In the genomic region with DNA sequence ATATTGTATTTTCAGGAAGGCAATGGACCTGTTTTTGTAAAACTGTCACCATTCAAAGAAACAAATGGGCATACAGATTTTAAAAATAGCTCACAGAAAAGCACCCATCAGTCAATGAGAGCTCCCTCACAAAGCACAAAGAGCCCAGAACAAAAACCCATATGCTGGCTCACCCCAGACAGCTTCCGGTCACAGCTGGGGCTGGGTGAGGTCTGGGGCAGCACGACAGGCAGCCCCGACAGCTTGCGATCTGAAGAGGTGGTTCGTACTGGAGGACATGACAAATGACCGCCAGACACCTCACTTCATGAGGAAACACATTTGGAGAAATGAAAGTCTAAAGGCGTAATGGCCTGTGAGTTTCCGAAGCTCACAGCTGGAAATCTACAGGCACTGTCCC, we compare ENCODE assay signal across 13 mouse cellular contexts. TPM values are rescaled to one million over a fixed set of nuclear protein-coding genes. Genes with fewer than 3 reads are reported as not detected.
DNase-seq lines count a peak whose midpoint lies in the region; ATAC-seq and TF ChIP-seq lines count a peak whose summit lies in the region.
"Had no signal": no experiment of that assay in that cellular context is flagged by ENCODE, and none has a peak within 500 bp of the region (broad histone marks: within the 10 kb centered on the region; RNA-seq: fewer than 3 reads in every experiment).

No protein-coding gene starts in this region.

- TF ChIP-seq CTCF in ES-Bruce4 (IDR thresholded peaks at IDR 0.05; ENCODE audit: low read depth, low read length): no peak

- H3K27ac ChIP-seq in heart, embryonic 10.5 days: 0 out of 2 replicates have a peak overlapping the region, but pooled peaks have one; percentile 52
- H3K27ac ChIP-seq in ES-Bruce4 (ENCODE audit: insufficient read depth, low read length): no peak overlapping the region
- H3K27ac ChIP-seq in hindbrain, embryonic 11.5 days (ENCODE audit: low read depth, low read length): peak overlapping the region; percentile 5; the same call in 1 of the 2 replicates
- no peak overlapping the region for H3K27ac ChIP-seq in midbrain, embryonic 11.5 days (ENCODE audit: low read depth, low read length)

- H3K4me2 ChIP-seq in hindbrain, embryonic 11.5 days (replicated peaks; ENCODE audit: low read depth, low read length): peak overlapping the region; percentile 20; the same call in 1 of the 2 replicates
- no peak overlapping the region for H3K4me2 ChIP-seq in midbrain, embryonic 11.5 days

- no peak for DNase-seq in heart, embryonic 10.5 days (ENCODE audit: low spot score)
- no peak for DNase-seq in heart, adult 9 months (ENCODE audit: low spot score in 2 of 2)
- peak; percentile 73 for DNase-seq in hindbrain, embryonic 11.5 days (ENCODE audit: low spot score)
- no peak for DNase-seq in midbrain, embryonic 11.5 days (ENCODE audit: low spot score, missing footprints)
- no peak for DNase-seq in left cerebral cortex, postnatal 14 days (ENCODE audit: low spot score in 2 of 2)
- DNase-seq in right cerebral cortex, postnatal 36 days (ENCODE audit: low spot score in 2 of 2): no peak
- no peak for DNase-seq in heart, adult 11 months
- DNase-seq: spleen, adult 18-20 months had no signal

- no peak for TF ChIP-seq POLR2A in ES-Bruce4 (IDR thresholded peaks at IDR 0.05; ENCODE audit: insufficient read depth, low read length)

- ATAC-seq in hindbrain, embryonic 11.5 days (ENCODE audit: low FRiP score): peak; percentile 89
- peak; percentile 87 for ATAC-seq in midbrain, embryonic 11.5 days (ENCODE audit: low FRiP score)

- no peak overlapping the region for H3K4me3 ChIP-seq in heart, embryonic 10.5 days
- H3K4me3 ChIP-seq in ES-Bruce4 (ENCODE audit: low read depth, low read length): no peak overlapping the region
- H3K4me3 ChIP-seq in hindbrain, embryonic 11.5 days (ENCODE audit: low read depth, low read length): no peak overlapping the region
- H3K4me3 ChIP-seq in midbrain, embryonic 11.5 days (ENCODE audit: low read depth, low read length): no peak overlapping the region
- H3K4me3 ChIP-seq: erythroblast, embryonic 14.5 days had no signal

- intact Hi-C loops in left cerebral cortex, postnatal 14 days (cut with DNase I): no loop called here

- peak; percentile 84 for TF ChIP-seq EP300 in ES-Bruce4 (IDR thresholded peaks at IDR 0.05; ENCODE audit: insufficient read depth, low read depth, low read length)

- no peaks in the 10 kb centered on the region for H3K9me3 ChIP-seq in heart, embryonic 10.5 days
- H3K9me3 ChIP-seq in ES-Bruce4 (replicated peaks; ENCODE audit: control insufficient read depth, insufficient read depth, low read length, poor library complexity, severe bottlenecking): no peaks in the 10 kb centered on the region
- H3K9me3 ChIP-seq in hindbrain, embryonic 11.5 days (ENCODE audit: control insufficient read depth, low read length): no peaks in the 10 kb centered on the region
- H3K9me3 ChIP-seq in midbrain, embryonic 11.5 days (ENCODE audit: control insufficient read depth, low read length): no peaks in the 10 kb centered on the region

- no peaks in the 10 kb centered on the region for H3K27me3 ChIP-seq in heart, embryonic 10.5 days (ENCODE audit: insufficient read depth, poor library complexity, severe bottlenecking)
- no peaks in the 10 kb centered on the region for H3K27me3 ChIP-seq in ES-Bruce4 (ENCODE audit: control insufficient read depth, insufficient read depth, low read length, poor library complexity, severe bottlenecking)
- H3K27me3 ChIP-seq in hindbrain, embryonic 11.5 days (ENCODE audit: control insufficient read depth, insufficient read depth, low read length): no peaks in the 10 kb centered on the region
- H3K27me3 ChIP-seq in midbrain, embryonic 11.5 days (ENCODE audit: control insufficient read depth, insufficient read depth, low read length): no peaks in the 10 kb centered on the region

- H3K4me1 ChIP-seq in heart, embryonic 10.5 days: peaks cover 12% of the 10 kb centered on the region
- peaks cover 2% of the 10 kb centered on the region for H3K4me1 ChIP-seq in ES-Bruce4 (ENCODE audit: control insufficient read depth, insufficient read depth, low read length)
- peaks cover 6% of the 10 kb centered on the region for H3K4me1 ChIP-seq in hindbrain, embryonic 11.5 days (replicated peaks; ENCODE audit: control insufficient read depth, insufficient read depth, low read length)
- peaks cover 7% of the 10 kb centered on the region; the same call in 1 of the 2 replicates for H3K4me1 ChIP-seq in midbrain, embryonic 11.5 days (ENCODE audit: control insufficient read depth, insufficient read depth, low read length)

- 43% methylated on average over 8 of the region's 8 CpGs for WGBS in heart, embryonic 10.5 days
- 16% methylated on average over 8 of the region's 8 CpGs for WGBS in hindbrain, embryonic 11.5 days
- 29% methylated on average over 8 of the region's 8 CpGs for WGBS in midbrain, embryonic 11.5 days

- no peaks in the 10 kb centered on the region; the same call in 1 of the 2 replicates for H3K36me3 ChIP-seq in heart, embryonic 10.5 days
- no peaks in the 10 kb centered on the region for H3K36me3 ChIP-seq in ES-Bruce4 (ENCODE audit: control insufficient read depth, insufficient read depth, low read length, poor library complexity, severe bottlenecking)
- no peaks in the 10 kb centered on the region for H3K36me3 ChIP-seq in hindbrain, embryonic 11.5 days (ENCODE audit: control insufficient read depth, insufficient read depth, low read length)
- no peaks in the 10 kb centered on the region for H3K36me3 ChIP-seq in midbrain, embryonic 11.5 days (ENCODE audit: control insufficient read depth, insufficient read depth, low read length)

- no peak overlapping the region for H3K9ac ChIP-seq in ES-Bruce4 (ENCODE audit: low read depth, poor library complexity, severe bottlenecking)
- no peak overlapping the region for H3K9ac ChIP-seq in hindbrain, embryonic 11.5 days (ENCODE audit: low read depth, low read length)
- H3K9ac ChIP-seq in midbrain, embryonic 11.5 days (ENCODE audit: low read length): no peak overlapping the region

RNA-seq across cellular contexts. Expression of a gene that starts 18.5 kb away (rescaled TPM):
- polyA plus RNA-seq in heart, embryonic 10.5 days (2016; fragmentation: Nextera tagmentation; extraction: Ambion mirVana): not detected in 2 replicates
- 1.1 TPM in 1 of 2 replicates, not detected in the other for polyA plus RNA-seq in ES-Bruce4 (2011; ENCODE audit: insufficient read depth, insufficient read length, low read depth, missing spikeins)
- polyA plus RNA-seq in hindbrain, embryonic 11.5 days (2014; fragmentation: Nextera tagmentation; extraction: Ambion mirVana): not detected in 2 replicates
- not detected in 2 replicates for polyA plus RNA-seq in midbrain, embryonic 11.5 days (2014; fragmentation: Nextera tagmentation; extraction: Ambion mirVana)
- total RNA-seq in left cerebral cortex, postnatal 14 days (2021): not detected
- total RNA-seq: layer of hippocampus, postnatal 14 days had no signal
- polyA plus RNA-seq: C2C12; erythroblast, embryonic 14.5 days; heart, postnatal 0 days had no signal

RNA-seq across cellular contexts. Expression of a gene that starts 21.6 kb away (rescaled TPM):
- polyA plus RNA-seq in heart, embryonic 10.5 days (2016; fragmentation: Nextera tagmentation; extraction: Ambion mirVana): 7.7 and 8.7 TPM in 2 replicates
- polyA plus RNA-seq in ES-Bruce4 (2011; ENCODE audit: insufficient read depth, insufficient read length, low read depth, missing spikeins): 6.3 and 7.7 TPM in 2 replicates
- 5.6 and 6.9 TPM in 2 replicates for polyA plus RNA-seq in hindbrain, embryonic 11.5 days (2014; fragmentation: Nextera tagmentation; extraction: Ambion mirVana)
- polyA plus RNA-seq in midbrain, embryonic 11.5 days (2014; fragmentation: Nextera tagmentation; extraction: Ambion mirVana): 2.9 and 5.0 TPM in 2 replicates
- total RNA-seq in left cerebral cortex, postnatal 14 days (2021): 1 to 10 TPM in 1 of 2 experiments, under 1 TPM in 1; 0.90 to 1.9 TPM

RNA-seq across cellular contexts. Expression of a gene that starts 45.5 kb away (rescaled TPM):
- polyA plus RNA-seq in heart, embryonic 10.5 days (2016; fragmentation: Nextera tagmentation; extraction: Ambion mirVana): 16.8 and 20.4 TPM in 2 replicates
- 24.9 and 32.2 TPM in 2 replicates for polyA plus RNA-seq in ES-Bruce4 (2011; ENCODE audit: insufficient read depth, insufficient read length, low read depth, missing spikeins)
- 20.3 and 21.8 TPM in 2 replicates for polyA plus RNA-seq in hindbrain, embryonic 11.5 days (2014; fragmentation: Nextera tagmentation; extraction: Ambion mirVana)
- 25.6 and 25.7 TPM in 2 replicates for polyA plus RNA-seq in midbrain, embryonic 11.5 days (2014; fragmentation: Nextera tagmentation; extraction: Ambion mirVana)
- 10 to 100 TPM; 13.4 to 14.4 TPM for total RNA-seq in left cerebral cortex, postnatal 14 days (2021)

RNA-seq across cellular contexts. Expression of a gene that starts 54.1 kb away (rescaled TPM):
- 39.3 and 43.8 TPM in 2 replicates for polyA plus RNA-seq in heart, embryonic 10.5 days (2016; fragmentation: Nextera tagmentation; extraction: Ambion mirVana)
- polyA plus RNA-seq in ES-Bruce4 (2011; ENCODE audit: insufficient read depth, insufficient read length, low read depth, missing spikeins): 7.0 and 10.9 TPM in 2 replicates
- 30.3 and 31.0 TPM in 2 replicates for polyA plus RNA-seq in hindbrain, embryonic 11.5 days (2014; fragmentation: Nextera tagmentation; extraction: Ambion mirVana)
- polyA plus RNA-seq in midbrain, embryonic 11.5 days (2014; fragmentation: Nextera tagmentation; extraction: Ambion mirVana): 23.1 and 23.4 TPM in 2 replicates
- total RNA-seq in left cerebral cortex, postnatal 14 days (2021): 100 to 1,000 TPM; 158 to 167 TPM

Comparison
In these comparisons a context has a peak if more than half of its experiments do, and no peak if none do; other contexts are left out.
1. H3K27ac ChIP-seq: peak in heart, embryonic 10.5 days (single experiment) and hindbrain, embryonic 11.5 days (single experiment); none in ES-Bruce4 (single experiment) and midbrain, embryonic 11.5 days (single experiment).